Mouse (Mus musculus) megakaryocyte, adult 5-6 weeks (primary cell): ENCODE data around the gene Svs6. TPM values are rescaled to one million over a fixed set of nuclear protein-coding genes. Genes with fewer than 3 reads are reported as not detected.
A peak's percentile ranks its signal among the peaks of the same experiment; 100 is the strongest.
"Not testable (repeated sequence)": the region's sequence is repeated elsewhere in the genome, so short reads cannot be mapped to it uniquely, and the experiment has no call there.

Experiments
- ATAC-seq: 2 replicates; pipeline ENCODE4 v1.8.0; 2016; ENCODE audit warnings: mild to moderate bottlenecking, inconsistent platforms; ENCODE audit not compliant: poor library complexity, severe bottlenecking
- total RNA-seq, 2 experiments: library from RNA; stranded (forward) in 1 of 2; stranded (reverse) in 1 of 2; fragments of 153-499, 151-499 nt in 1 of 2; fragments of 221-1000, 200-1000 nt in 1 of 2; gene quantifications; 2 replicates each; pipeline versions ENCODE4 v1.2.3 to v1.2.4; 2015 to 2017

The Svs6 gene
- total RNA-seq (2015) (not detected in 2 replicates), total RNA-seq (2017) (not detected in 2 replicates)

DNA sequence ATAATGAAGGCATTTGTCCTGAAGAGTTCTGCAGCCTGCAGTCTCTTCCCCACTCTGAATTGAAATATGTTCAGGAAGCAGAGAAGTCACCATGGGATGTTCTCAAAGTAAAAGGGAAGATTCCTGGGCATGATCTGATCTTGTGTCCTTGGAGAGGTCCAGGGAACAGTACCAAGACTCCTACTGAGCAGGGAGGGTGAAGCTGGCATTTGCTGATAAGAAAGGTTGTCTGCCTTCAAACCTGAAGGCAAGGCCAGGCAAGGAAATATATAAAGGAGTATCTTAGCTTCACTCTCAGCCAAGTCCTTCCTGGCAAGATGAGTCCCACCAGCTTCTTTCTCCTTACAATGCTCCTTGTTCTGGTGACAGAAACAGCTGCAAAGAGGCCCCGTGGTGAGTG lies at the start of gene Svs6:
Gene Svs6, plus strand, starts transcription at position 301 of the 400 bp plus-strand sequence.
- ATAC-seq: not testable (repeated sequence)

DNA sequence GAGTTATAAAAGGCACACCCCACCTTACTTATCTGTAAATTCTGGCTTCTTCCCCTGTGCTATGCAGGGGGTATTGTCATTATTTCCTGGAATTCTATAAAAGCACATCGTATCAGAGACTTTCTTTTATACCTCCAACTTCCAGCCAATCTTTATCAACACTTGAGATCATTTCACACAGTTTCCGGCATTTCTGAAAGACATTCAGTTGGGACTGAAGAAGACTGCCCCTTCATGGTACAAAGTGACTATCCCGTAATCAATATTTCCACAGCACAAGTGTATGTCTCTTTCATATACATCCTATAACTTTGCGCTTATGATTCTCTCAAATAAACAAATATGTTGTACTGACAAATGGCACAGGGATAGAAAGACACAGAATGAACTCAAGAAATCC lies 38.2 kb upstream of the Svs6 start, which contains the start of gene Svs4:
Gene Svs4, minus strand, starts transcription at position 101 of the 400 bp plus-strand sequence.
- no peak for ATAC-seq

DNA sequence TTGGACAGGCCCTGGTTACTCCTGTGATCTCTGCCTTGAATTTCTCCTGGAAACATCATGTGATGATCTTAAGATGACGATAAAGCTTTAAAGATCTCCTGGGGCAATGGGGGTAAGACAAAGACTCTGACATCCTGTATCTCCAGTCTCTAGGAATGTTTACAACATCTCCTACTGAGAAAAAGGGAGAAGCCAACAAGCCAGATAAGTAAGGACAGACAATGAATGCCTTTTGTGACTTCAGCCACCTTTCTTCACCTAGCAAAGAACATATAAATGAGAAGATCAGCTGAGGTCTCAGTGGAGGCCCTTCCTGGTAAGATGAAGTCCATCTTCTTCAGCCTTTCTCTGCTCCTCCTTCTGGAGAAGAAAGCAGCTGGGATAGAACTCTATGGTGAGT lies 27.6 kb upstream of the Svs6 start, which contains the start of gene Svs3a:
Gene Svs3a, plus strand, starts transcription at position 301 of the 400 bp plus-strand sequence.
- ATAC-seq: not testable (repeated sequence)

DNA sequence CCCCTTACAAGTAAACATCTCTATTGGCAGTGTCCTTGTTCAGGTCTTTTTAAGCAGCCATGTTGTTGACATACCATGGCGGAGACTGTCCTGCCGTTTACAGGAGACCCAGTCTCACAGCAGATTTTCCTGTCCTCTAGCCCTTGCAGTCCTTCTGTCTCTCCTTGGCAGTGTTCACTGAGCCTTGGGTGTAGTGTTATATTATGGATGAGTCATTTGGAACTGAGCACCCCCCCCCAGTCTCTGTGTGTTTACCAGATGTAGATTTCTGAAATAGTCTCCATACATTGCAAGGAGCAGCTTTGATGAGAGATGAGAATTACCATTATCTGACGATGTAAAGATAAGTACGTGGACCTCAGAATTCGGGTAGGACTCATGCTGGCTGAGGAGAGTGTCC lies 4.0 kb upstream of the Svs6 start:
- ATAC-seq: no peak

DNA sequence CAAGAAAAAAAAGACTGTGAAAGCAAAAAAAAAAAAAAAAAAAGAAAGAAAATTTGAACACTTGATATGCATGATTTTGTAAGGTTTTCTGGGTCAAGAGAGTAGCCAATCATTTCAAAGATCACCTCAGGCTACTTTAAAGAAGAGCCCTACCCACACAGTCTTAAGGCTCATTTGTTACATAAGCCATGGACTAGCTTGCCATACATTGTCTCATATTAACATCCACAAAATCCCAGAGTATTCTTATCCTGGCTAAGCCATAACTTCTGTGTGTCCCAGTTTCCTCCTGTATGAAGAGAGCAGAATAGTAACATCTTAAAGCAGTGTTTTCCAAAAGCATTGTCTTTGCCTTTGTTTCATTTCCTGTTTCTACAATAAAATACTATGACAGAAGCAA lies 1.1 kb upstream of the Svs6 start:
- not testable (repeated sequence) for ATAC-seq

DNA sequence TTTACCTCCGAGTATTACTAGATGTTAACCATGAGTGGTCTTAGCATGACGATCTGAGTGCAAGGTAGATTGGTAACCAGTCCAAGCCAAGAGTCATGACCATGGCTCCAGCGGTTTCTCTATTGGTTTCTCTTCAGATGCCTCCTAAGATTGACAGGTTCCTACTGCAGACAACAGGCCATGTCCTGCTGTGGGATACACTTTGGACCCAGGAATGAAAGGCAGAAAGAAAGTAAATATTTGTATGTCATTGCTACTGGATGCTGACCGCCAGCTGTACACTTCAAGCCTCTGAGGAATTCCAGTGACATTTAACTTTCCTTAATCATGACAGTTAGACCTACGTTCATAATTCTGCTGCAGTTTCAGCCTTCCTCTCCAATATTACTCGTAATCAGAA lies 4.4 kb downstream of the Svs6 start:
- no peak for ATAC-seq

DNA sequence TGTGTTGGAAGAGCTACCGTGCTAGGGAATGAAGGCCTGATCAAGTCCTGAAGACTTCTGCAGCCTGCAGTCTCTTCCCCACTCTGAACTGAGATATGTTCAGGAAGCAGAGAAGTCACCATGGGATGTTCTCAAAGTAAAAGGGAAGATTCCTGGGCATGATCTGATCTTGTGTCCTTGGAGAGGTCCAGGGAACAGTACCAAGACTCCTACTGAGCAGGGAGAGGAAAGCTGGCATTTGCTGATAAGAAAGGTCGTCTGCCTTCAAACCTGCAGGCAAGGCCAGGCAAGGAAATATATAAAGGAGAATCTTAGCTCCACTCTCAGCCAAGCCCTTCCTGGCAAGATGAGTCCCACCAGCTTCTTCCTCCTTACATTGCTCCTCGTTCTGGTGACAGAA lies 15.9 kb downstream of the Svs6 start, which contains the start of gene Svs5:
Gene Svs5, plus strand, starts transcription at position 301 of the 400 bp plus-strand sequence.
- not testable (repeated sequence) for ATAC-seq

DNA sequence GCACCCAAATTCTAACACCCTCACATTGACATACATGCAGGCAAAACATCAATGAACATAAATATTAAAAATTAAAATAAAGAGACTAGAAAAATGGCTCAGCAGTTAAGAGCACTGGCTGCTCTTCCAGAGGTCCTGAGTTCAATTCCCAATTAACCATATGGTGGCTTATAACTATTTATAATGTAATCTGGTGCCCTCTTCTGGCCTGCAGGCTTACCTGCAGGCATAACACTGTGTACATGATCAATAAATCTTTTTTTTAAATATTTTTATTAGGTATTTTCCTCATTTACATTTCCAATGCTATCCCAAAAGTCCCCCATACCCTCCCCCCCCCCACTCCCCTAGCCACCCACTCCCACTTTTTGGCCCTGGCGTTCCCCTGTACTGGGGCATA lies 27.2 kb downstream of the Svs6 start:
- ATAC-seq: not testable (repeated sequence)

DNA sequence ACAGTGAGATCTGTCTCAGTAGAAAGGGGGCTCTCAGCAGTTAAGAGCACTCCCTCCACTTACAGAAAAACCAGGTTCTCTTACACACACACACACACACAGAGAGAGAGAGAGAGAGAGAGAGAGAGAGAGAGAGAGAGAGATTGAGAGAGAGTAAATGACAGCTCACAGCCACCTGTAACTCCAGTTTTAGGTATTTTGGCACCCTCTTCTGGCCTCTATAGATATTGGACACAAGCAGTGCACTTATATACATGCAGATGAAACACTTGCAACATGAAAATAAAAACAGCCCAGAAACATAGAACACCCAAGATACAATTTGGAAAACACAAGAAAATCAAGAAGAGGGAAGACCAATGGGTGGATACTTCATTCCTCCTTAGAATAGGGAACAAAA lies 31.1 kb downstream of the Svs6 start:
- ATAC-seq: not testable (repeated sequence)

DNA sequence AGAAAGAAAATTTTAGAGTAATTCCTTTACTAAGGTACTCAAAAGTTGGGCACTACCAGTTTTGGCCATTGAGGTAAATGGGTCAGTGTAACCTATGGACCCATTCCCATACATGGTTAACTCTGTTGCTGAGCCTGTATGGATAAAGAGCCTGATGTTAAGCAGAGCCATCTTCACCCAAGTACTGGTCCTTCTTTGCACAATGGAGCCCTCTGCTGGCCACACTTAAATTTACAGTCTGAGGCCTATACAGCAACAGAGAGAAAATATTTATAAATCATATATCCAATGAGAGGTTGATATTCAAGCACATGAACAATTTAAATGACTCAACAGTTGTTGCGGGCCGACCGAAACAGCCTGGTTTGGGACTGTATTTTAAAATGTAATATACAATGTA lies 32.4 kb downstream of the Svs6 start:
- peak; percentile 81 for ATAC-seq

DNA sequence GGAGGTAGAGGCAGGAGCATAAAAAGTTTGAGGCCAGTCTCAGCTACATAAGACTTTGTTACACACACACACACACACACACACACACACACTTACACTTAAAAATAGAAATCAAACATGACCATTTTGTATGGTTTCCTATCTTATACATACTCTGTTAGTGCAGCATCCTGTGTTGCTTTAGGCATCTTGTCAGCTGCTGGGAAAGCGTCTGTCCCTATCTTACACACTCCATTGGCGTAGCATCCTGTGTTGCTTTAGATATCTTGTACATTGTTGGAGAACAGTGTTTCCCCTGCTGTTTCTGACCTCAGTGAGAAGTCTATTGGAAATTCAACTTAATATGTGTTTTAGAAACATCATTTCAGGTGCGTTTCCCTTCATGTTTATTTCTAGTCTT lies 36.1 kb downstream of the Svs6 start:
- ATAC-seq: no peak

DNA sequence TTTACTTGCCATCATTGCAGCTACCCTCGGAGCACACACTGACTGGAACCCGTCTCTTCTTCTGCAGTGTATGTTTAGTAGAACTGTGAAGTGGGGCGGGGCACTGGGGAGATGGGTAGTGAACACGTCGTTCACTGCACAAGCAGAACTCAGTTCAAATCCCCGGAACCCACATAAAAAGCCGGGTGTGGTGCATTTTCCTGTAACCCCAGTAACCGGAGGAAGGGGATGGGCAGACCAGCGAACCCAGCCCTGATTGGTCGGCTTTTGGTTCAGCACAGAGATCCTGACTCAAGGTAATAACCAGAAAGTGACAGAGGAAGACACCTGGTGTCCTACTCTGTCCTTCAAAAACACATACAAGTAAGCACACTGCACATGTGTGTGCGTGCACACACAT lies 36.8 kb downstream of the Svs6 start:
- no peak for ATAC-seq

DNA sequence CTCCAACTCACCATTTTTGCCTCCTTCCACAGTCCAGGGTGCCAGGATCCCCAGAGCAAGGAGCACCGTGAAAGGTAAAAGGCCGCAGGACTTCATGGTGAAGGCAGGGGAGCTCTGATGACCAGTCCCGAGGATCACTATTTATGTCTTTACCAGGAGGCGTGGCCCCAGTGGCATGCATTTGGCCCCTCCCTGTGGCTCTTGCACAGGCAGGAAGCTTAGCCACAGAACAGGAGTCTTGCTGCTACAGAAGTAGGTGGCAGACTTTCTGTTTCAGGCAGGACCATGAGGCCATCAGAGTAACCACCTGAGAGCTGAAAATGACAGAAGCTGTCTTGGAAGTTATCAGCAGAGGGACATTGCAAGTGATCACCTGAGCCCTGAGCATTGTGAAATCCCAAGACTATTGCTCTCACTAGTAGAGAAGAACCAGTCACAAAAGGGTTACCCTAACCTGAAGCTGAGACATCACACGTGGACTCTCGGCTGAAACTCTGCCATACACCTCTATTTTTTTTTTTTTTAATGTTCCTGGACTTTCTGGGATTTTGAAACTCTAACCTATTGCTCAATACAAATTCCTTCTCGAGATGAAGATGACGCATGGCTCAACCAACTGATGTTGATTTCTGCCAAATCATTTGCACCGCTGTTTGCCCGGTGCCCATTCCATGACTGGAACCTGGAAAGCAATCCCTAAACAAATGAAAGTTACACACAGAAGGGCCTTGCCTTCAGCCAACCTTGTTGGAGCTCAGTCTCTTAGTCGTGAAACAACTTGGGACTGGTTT lies 39.8 kb downstream of the Svs6 start:
- peak; percentile 86 for ATAC-seq

DNA sequence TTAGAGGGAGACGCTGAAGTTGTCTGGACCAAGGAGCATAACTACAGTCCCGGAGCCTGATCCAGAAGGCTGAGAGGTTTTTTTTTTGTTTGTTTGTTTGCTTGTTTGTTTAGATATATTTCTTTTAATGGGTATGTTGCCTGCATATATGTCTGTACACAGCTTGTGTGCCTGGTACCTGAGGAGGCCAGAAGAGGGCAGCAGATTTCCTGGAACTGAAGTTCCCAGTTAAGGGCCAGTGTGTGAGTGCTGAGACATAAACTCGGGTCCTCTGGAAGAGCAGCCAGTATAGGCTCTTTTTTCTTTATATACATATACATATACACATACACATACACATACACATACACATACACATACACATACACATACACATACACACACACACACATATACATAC lies 41.8 kb downstream of the Svs6 start:
- no peak for ATAC-seq

DNA sequence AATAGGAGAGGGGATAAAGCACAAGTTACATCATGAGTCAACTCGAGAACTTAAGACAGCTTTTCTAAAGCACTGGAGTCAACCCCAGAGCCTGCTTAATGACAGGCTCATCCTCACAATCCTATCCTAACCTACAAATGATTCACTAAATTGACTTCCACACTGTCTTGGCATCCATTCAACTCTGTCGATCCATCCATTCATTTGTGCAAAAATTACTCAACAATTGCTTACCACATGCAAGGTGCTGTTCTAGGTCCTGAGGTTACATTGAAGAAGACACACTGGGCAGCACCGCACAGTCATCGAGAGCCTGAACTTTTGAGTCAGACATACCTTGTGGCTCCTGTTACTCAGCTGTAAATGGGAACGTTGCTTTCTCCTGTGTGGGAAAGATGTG lies 42.5 kb downstream of the Svs6 start:
- ATAC-seq: no peak

DNA sequence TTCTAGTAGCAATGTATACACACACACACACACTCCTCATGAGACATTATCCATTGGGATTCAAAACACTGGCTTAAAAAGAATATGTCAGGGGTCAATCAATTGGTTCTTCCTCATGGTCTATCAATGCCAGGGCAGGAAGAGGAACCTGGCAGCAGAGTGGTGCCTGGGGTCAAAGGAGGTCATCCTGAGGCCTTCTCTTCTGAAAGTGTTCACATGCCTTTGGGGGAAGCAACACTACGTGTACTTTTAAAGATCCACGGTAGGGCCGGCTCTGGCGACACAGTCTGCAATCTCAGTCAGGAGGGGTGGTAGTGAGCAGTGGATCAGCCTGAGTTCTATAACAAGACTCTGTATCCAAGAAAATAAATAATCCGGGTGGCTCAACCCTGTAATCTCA lies 43.1 kb downstream of the Svs6 start:
- peak; percentile 53 for ATAC-seq

DNA sequence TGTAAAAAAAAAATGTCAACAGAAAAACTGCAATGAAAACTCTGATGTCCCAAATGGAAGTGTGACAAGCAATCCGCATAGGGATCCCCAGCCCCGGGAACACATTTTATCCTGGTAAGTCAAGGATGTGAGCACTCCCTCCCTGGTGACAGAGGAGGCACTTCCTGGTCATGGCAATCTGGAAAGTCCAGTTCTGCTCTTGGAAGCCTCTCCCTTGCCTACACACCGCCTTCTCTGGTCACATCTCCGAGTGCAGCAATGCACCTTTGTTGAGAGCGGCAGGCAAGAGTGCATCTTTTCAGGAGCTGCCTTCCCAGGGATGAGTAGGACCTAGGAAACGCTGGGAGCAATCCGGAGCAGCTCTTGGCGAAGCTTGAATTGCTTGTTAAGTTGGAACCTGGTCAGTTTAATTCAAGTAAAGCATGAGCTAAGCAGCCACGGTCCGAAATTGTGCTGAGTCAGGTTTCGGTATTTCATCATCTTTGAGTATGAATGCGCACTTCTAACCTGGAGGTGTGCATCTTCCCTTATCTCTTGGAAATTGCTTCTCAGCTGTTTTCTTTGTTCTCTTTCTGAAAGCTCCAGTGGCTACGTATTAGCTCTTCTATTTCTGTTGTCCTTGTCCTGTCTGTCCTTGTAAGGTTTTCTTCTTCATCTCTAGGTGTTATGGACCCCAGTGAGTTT lies 44.6 kb downstream of the Svs6 start:
- ATAC-seq: peak; percentile 38; the same call in 1 of the 2 replicates

DNA sequence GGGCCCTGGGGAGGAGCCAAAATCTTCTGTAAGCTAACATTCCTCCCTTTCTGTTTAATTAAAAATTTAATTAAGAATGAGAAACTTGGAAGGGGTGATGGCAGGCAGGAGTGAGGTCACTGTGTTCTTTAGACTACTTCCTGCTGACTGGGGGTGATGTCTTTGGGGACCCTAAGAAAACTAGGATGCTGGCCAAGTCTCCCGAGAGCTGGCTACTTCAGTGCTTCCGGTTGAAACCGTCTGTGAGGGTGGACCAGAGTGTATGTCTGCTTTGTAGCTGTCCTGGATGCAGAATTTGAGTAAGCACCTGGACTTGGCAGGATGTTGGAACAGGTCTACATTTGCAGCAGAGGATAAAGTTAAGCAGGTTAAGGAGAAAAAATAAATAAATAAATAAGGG lies 50.4 kb downstream of the Svs6 start:
- no peak for ATAC-seq
